Mouse (Mus musculus) forebrain, embryonic 11.5 days (tissue): ENCODE results near the gene Pnpla8. TPM values are rescaled to one million over a fixed set of nuclear protein-coding genes. Genes with fewer than 3 reads are reported as not detected.
"Not testable (repeated sequence)": the region's sequence is repeated elsewhere in the genome, so short reads cannot be mapped to it uniquely, and the experiment has no call there.

Source experiments
- ATAC-seq: fragments of 200-750 bp; cut with Nextera tagmentation; replicated peaks from 2 replicates; pipeline ENCODE4 v1.8.0; 2017; ENCODE audit warnings: moderate TSS enrichment; ENCODE audit not compliant: low FRiP score
- DNase-seq: peaks from one replicate; pipeline ENCODE4 v3.0.0-alpha.2; 2017; ENCODE audit warnings: low spot score
- H3K27ac ChIP-seq: fragments of 300-500 bp; sonication (generic); 2 replicates; pipeline ENCODE4 v1.5.1; 2014; ENCODE audit warnings: low read depth, low read length
- H3K27me3 ChIP-seq: fragments of 300-500 bp; sonication (generic); 2 replicates; pipeline ENCODE4 v1.6.1; 2014; ENCODE audit warnings: mild to moderate bottlenecking, low read length, mixed read lengths; ENCODE audit not compliant: control insufficient read depth, insufficient read depth
- H3K36me3 ChIP-seq: fragments of 300-500 bp; sonication (generic); 2 replicates; pipeline ENCODE4 v1.6.1; 2014; ENCODE audit warnings: mild to moderate bottlenecking, low read length, moderate library complexity, mixed read lengths; ENCODE audit not compliant: control insufficient read depth, insufficient read depth
- H3K4me1 ChIP-seq: fragments of 300-500 bp; sonication (generic); replicated peaks from 2 replicates; pipeline ENCODE4 v1.6.1; 2014; ENCODE audit warnings: low read length, mixed read lengths; ENCODE audit not compliant: control insufficient read depth, insufficient read depth
- H3K4me2 ChIP-seq: fragments of 300-500 bp; sonication (generic); 2 replicates; pipeline ENCODE4 v1.6.1; 2014; ENCODE audit warnings: low read depth, mild to moderate bottlenecking, low read length, moderate library complexity, mixed read lengths; ENCODE audit not compliant: severe bottlenecking
- H3K4me3 ChIP-seq: fragments of 300-500 bp; sonication (generic); 2 replicates; pipeline ENCODE4 v1.5.1; 2014; ENCODE audit warnings: low read depth, low read length
- H3K9ac ChIP-seq: fragments of 300-500 bp; sonication (generic); 2 replicates; pipeline ENCODE4 v1.6.1; 2014; ENCODE audit warnings: low read length
- H3K9me3 ChIP-seq: fragments of 300-500 bp; sonication (generic); 2 replicates; pipeline ENCODE4 v1.6.1; 2016; ENCODE audit warnings: low read length, mixed read lengths; ENCODE audit not compliant: control insufficient read depth
- whole genome bisulfite sequencing: fragments of 180-500 bp; shearing (Covaris S2); extraction: QIAGEN DNeasy Blood & Tissue Kit; methylation state at CpG from one replicate; pipeline ENCODE4 v1.1.7; 2014; 5-methylcytosine and 5-hydroxymethylcytosine counted together
- polyA plus RNA-seq: library from polyadenylated mRNA; unstranded; fragments of >200 nt; fragmentation: Nextera tagmentation; extraction: Ambion mirVana; gene quantifications from 2 replicates; pipeline ENCODE4 v1.2.1, GENCODE M21; 2014

Pnpla8 gene
- polyA plus RNA-seq, result 70.1 and 82.3 TPM in 2 replicates

DNA sequence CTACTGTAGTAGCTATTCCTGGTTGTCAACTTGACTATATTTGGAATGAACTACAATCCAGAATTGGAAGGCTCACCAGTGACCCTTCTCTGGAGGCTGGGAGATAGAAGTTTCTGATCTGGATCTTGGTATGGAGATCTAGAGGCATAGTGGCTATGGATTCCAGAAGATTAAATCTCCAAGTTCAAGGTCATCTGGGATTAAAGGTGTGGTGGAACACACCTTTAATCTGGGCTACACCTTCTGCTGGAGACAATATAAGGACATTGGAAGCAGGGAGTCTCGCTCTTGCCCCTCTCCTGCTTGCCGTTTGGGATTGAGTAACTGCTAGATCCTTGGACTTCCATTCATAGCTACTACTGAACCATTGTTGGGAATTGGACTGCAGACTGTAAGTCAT is at the start of gene Pnpla8:
TSS of gene Pnpla8 (plus strand) at position 301 of the 400 bp plus-strand sequence.
- Histone ChIP-seq H3K4me2 (peak within 1 kb of the TSS; percentile 74), H3K4me3 (peak within 1 kb of the TSS; percentile 61), H3K9ac (peak within 1 kb of the TSS; percentile 70)
- DNase-seq, H3K27ac ChIP-seq, H3K4me1 ChIP-seq, ATAC-seq, H3K36me3 ChIP-seq, H3K27me3 ChIP-seq, H3K9me3 ChIP-seq: not testable (repeated sequence)
- WGBS, result 88% methylated on average over 2 of the region's 2 CpGs

DNA sequence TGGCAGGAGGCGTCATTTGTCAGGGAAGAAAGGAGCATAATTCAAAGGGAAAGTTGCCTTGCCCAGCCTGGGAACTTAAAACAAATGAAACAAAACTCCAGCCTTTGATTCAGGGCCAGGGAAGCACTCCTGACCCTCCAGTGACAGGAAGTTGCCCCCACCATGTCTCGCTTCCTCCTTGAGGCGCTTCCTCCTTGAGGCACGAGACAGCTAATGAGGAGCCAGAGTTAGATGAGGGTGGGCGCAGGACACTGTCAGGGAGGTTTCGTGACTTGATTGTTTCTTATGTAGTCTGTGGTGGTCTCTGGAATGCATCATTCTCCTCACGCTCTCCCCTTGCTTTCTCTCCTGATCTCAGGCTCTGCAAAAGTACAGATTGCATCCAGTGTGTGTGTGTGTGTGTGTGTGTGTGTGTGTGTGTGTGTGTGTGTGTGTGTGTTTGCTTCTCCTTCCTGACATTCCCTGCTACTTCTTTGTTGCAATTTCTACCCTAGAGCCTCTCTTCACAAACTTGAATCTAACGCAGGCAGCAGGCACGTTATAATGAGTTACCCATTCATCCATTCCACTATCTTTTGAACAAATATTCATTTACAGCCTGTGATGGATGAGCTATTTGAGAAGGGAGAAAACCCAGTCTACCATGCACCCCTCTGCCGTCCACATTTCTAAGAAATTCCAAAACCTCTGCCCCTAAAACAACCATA is 44.7 kb upstream of the Pnpla8 start:
- Histone ChIP-seq H3K9ac (no peak overlapping the region), H3K27me3 (no peaks in the 10 kb centered on the region), H3K27ac (no peak overlapping the region), H3K4me3 (no peak overlapping the region), H3K36me3 (no peaks in the 10 kb centered on the region), H3K4me2 (no peak overlapping the region), H3K9me3 (no peaks in the 10 kb centered on the region), H3K4me1 (0 out of 2 replicates have a peak, but pooled peaks cover 2% of the 10 kb centered on the region)
- WGBS, result 64% methylated on average over 10 of the region's 10 CpGs
- DNase-seq (no peak), ATAC-seq (no peak; the same call in 1 of the 2 replicates)

DNA sequence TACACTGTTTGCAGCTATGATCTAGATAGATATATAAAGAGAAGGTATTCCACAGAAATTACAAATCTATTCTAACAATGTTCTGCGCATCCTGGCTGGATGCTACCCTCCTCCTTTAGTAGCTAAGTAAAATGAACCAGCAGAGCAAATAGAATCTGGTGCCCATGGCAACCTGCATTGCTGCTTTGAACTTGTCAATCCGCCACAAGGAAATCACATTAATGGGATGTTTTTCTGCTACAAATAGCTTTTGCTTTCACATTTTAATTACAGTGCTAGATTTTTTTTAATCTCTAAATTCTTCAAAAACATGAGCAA is 44.2 kb upstream of the Pnpla8 start:
- H3K4me3 ChIP-seq, result no peak overlapping the region
- H3K27me3 ChIP-seq, result no peaks in the 10 kb centered on the region
- H3K27ac ChIP-seq, result no peak overlapping the region
- no peaks in the 10 kb centered on the region for H3K9me3 ChIP-seq
- ATAC-seq (no peak), DNase-seq (no peak)
- H3K4me2 ChIP-seq, result no peak overlapping the region
- 62% methylated on average over 2 of the region's 2 CpGs for WGBS
- H3K36me3 ChIP-seq, result no peaks in the 10 kb centered on the region
- H3K4me1 ChIP-seq, result 0 out of 2 replicates have a peak, but pooled peaks cover 2% of the 10 kb centered on the region
- no peak overlapping the region for H3K9ac ChIP-seq

DNA sequence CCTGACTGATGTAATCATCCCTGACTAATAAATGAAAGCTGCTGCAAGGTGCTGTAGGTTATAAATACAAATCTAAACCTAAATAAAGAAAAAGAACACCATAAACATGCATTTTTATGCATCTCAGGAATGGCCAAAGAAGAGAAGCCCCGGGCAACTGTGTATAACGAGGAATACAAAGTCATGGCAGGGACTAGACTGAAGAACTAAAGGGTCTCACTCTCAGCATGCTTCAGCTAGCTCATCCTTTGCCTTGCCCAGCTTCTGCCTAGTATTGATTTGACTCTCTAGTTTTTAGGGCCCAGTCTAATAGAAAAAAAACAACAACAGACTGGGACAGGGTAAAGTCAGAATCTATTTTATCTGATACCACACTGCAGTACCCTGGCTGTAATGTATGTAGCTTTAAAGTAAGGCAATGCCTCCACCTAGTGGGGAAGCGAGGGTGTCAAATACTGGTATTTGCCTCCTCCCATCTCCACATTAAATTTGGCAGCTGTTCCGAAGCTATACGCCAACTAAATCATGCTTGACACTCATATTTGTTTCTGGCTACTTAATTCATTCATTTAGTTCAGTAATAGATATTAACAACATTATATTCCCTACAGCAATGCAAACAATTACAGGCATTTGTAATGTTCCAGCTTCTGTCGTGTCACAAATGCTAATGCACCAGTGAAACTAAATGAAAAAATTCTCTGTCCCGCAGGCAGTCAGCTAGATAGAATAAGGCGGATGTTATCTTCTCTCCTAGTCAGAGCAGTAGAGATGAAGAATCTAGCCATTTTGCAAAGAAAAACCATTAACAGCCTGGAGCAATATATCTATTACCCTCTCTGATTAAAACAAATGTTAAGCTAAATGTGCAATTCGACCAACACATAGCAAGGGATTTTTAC is 39.8 kb upstream of the Pnpla8 start:
- WGBS, result 67% methylated on average over 9 of the region's 9 CpGs
- Histone ChIP-seq H3K36me3 (no peaks in the 10 kb centered on the region), H3K9ac (no peak overlapping the region), H3K27ac (no peak overlapping the region), H3K4me3 (no peak overlapping the region), H3K27me3 (no peaks in the 10 kb centered on the region), H3K4me2 (no peak overlapping the region), H3K9me3 (no peaks in the 10 kb centered on the region), H3K4me1 (0 out of 2 replicates have a peak, but pooled peaks cover 2% of the 10 kb centered on the region)
- ATAC-seq (peak; percentile 71), DNase-seq (no peak)

DNA sequence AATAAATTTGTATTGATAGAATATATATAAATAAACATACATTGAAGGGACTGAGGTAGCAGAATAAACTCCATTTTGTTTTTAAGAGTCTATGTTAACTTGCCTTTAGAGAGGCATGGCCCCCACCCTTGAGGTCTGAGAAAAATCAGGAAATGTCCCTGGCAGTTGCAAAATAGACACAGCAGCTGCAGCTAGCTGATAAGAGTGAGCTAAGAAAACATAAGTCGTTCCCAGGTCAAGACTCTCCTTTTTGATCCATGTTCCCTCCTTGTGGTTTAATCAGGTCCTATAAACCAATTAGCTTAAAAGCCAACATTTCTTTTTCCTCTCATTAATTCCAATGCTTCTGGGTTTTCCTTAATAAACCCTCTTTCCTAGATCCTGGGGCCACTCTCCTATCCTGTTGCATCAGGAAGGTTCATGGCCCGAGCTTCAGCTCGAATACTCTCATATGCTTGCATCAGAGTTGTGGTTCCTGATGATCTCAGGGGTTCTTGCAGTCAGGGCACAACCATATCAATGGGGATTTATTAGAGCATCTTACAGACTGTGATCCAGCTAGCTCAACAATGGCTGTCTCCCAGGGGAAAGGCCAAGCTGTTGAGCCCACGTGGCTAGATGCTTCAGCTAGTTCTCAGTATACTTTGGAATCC is 23.2 kb upstream of the Pnpla8 start:
- no peaks in the 10 kb centered on the region for H3K4me1 ChIP-seq
- WGBS, result 77% methylated on average over 4 of the region's 4 CpGs

DNA sequence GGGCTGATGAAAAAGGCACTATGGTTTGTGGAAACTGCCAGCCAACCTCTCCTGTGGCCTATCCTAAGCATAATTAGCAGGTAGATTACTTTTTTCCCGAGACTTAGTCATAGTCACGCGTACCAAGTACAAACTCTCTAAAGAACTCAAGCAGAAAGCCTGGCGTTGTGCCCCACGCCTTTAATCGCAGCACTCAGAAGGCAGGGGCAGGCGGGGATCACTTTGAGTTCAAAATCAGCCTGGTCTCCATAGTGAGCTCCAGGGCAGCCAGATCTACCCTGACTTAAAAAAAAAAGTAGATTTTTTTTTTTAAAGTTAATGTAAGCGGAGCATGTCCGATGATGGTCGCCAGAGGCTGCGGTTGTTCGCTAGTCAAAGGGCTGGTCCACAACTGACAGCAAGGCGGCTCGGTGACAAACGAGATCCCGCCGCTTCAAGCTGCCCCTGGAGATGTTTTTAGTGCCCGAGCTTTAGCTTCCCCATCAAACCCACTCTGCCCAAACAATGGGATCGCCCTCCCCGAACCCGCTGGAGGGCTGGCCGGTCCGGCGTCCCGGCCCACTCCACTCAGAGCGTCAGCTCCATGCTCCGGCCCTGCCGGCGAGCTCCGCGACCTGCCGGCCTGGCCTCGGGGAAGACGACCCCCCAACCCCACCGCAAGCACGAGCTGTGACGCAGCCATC is 11.9 kb upstream of the Pnpla8 start:
- whole genome bisulfite sequencing, result under 1% methylated on average over 32 of the region's 37 CpGs
- no peaks in the 10 kb centered on the region for H3K9me3 ChIP-seq
- DNase-seq (no peak), ATAC-seq (no peak)
- H3K4me1 ChIP-seq, result no peaks in the 10 kb centered on the region
- H3K9ac ChIP-seq, result peak overlapping the region; percentile 70
- no peaks in the 10 kb centered on the region; the same call in 1 of the 2 replicates for H3K36me3 ChIP-seq
- peak overlapping the region; percentile 64 for H3K27ac ChIP-seq
- peak overlapping the region; percentile 62 for H3K4me3 ChIP-seq
- peak overlapping the region; percentile 75 for H3K4me2 ChIP-seq
- H3K27me3 ChIP-seq, result no peaks in the 10 kb centered on the region

More for the DNA sequence above, 23.2 kb upstream of the Pnpla8 start:
- H3K9ac ChIP-seq, result no peak overlapping the region
- H3K27ac ChIP-seq, result no peak overlapping the region
- ATAC-seq (no peak), DNase-seq (no peak)
- H3K9me3 ChIP-seq, result no peaks in the 10 kb centered on the region
- no peak overlapping the region for H3K4me3 ChIP-seq
- no peak overlapping the region for H3K4me2 ChIP-seq
- no peaks in the 10 kb centered on the region for H3K36me3 ChIP-seq
- no peaks in the 10 kb centered on the region for H3K27me3 ChIP-seq

DNA sequence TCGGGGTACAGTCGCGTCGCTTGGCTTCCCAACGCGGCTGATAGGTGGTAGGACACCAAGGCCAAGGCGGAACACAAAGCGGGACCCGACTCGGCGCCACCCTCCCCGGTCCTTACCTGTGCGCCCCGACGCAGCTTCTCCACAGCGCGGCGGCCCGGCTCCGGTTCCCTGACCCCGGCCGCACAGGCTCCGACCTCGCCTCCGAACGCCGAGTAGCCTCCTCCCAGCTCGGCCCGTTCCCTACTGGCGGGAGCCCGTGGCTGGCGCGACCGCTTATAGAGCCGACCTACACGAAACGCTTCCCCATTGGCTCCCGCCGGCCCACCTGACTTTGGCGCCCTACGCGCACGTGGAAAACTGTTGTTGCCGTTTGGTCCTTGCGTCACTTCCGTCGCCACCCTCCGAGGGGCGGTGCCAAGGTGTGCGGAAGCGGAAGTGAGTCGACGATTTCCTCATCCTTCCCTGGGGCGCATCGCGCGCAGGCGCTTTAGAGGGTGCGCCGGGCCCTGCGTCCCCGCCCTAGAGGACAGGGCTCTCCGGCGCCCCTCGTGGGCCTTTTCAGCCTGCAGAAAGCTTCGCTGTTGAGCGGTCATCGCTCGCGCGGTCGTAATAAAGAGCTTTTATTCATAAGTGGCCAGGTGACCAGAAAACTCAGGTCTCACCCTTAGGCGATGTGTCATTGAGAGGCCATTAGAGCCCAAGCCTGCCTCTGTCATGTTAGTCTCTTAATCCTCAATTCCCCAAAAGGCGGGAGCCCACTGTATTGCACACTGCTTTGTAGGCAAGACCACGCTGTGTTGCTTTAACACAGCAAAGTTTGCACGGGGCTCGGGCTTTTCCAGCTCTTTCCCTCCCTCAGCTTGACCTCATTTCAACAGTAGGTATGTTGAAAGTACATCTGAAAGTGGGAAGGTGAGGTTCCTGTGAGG is 11.1 kb upstream of the Pnpla8 start, which contains the start of gene Dnajb9:
TSS of gene Dnajb9 (minus strand) at position 503 of the 929 bp plus-strand sequence.
- Histone ChIP-seq H3K4me1 (no peaks in the 10 kb centered on the region), H3K9ac (peak within 1 kb of the TSS; percentile 70), H3K36me3 (no peaks in the 10 kb centered on the region; the same call in 1 of the 2 replicates), H3K4me2 (peak within 1 kb of the TSS; percentile 75), H3K9me3 (no peaks in the 10 kb centered on the region), H3K4me3 (peak within 1 kb of the TSS; percentile 62), H3K27ac (peak within 1 kb of the TSS; percentile 64), H3K27me3 (no peaks in the 10 kb centered on the region)
- ATAC-seq (peak; percentile 99), DNase-seq (peak; percentile 99)
- WGBS, result under 1% methylated on average over 70 of the region's 77 CpGs
